Mouse (Mus musculus): Measurements from ENCODE around the gene Zfp740. TPM values are rescaled to one million over a fixed set of nuclear protein-coding genes. Genes with fewer than 3 reads are reported as not detected.
"Not testable (repeated sequence)": the region's sequence is repeated elsewhere in the genome, so short reads cannot be mapped to it uniquely, and the experiment has no call there.

The Zfp740 gene
- total and polyA plus RNA-seq, 3 experiments = 32.1 to 46.1 (median 37.4) TPM

DNA sequence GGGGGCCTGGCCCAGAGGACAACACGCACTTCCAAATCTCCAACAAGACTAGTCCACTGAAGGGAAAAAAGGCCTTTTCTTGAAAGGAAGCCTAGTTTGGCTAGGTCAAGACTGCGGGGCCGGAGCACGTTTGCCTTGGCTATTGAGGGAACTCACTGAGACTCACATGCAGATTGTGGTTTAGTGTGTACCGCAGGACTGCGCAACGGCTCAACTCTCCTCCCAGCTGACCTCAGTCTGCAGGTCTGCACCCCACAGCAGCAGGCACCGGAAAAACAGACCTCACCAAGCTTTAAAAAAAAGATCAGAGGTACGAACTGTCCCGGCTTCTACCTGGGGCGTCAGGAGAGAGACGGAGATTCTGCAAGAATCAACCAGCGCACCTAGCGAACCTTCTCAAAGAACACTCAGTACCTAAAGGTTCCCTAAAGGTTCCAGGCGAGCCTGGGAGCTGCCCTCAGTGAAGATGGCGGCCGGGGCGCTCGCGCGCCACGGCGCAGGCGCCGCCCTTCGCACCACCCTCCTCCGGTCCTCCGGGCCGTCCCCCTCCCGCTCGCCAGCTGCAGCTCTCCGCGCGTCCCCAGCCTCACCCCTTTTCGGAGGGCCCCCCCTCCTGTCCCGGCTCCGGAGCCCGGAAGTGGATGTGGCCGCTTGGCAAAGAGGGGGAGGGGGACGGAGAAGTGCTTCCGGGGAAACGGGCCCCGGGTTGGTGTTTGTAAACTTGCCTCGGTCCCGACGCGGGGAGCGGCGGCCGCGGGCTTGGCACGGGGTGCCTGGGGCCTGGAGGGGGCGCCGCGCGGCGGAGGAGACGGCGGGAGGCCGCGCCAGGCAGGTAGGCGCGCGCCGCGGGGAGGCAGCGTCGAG lies at the start of gene Zfp740 (continued):
- peak; percentile 33; the same call in 1 of the 2 replicates for TF ChIP-seq ZMIZ1 (IDR thresholded peaks at IDR 0.05; ENCODE audit: low read depth, low read length)

DNA sequence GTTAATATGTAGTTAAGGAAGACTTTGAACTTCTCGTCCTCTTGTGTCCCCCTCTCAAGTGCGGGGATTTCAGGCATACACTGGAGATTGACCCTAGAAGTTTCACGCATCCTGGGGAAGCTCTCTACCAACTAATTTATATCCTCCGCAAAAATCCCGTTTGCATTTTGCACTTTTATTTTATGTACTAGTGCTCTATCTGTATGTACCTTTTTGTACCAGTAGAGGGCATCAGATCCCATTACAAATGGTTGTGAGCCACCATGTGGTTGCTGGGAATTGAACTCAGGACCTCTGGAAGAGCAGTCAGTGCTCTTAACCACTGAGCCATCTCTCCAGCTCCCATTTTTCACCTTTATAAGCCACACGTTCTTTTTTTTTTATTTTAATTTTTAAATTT lies 48.0 kb upstream of the Zfp740 start:
- H3K79me2 ChIP-seq (replicated peaks; ENCODE audit: control insufficient read depth, extremely low read depth, insufficient read depth, poor library complexity, severe bottlenecking); H3K9me3 ChIP-seq (replicated peaks; ENCODE audit: low read length); DNase-seq (ENCODE audit: extremely low read depth); H3K27ac ChIP-seq (ENCODE audit: insufficient read depth, low read depth); H3K4me2 ChIP-seq (ENCODE audit: insufficient read depth, low read depth, poor library complexity, severe bottlenecking); H3K4me3 ChIP-seq (replicated peaks in 1 of 3; ENCODE audit: low read depth in 2 of 3, low read length in 2 of 3, poor library complexity in 1 of 3); H3K9ac ChIP-seq (ENCODE audit: insufficient read depth, low read depth); dilution Hi-C loops (cut with MboI; ENCODE audit: extremely low pct_ligation_motif_present, extremely low pct_unique_long_range_greater_than_20kb, low sequenced_read_pairs); H3K27me3 ChIP-seq (replicated peaks); in situ Hi-C loops (cut with MboI; ENCODE audit: low pct_ligation_motif_present, low pct_unique_long_range_greater_than_20kb, low sequenced_read_pairs): not testable (repeated sequence)
- H3K36me3 ChIP-seq (replicated peaks in 1 of 2; ENCODE audit: control insufficient read depth in 1 of 2, insufficient read depth in 1 of 2, low read length in 1 of 2) = peaks cover 3 to 44% of the 10 kb centered on the region in 2 experiments
- TF ChIP-seq CTCF (conservative IDR thresholded peaks at IDR 0.05 in 1 of 2, IDR thresholded peaks at IDR 0.05 in 1 of 2; ENCODE audit: low read depth in 2 of 2, low read length in 2 of 2) = peak; percentile 22 to 40; a peak in 3 of 4 replicates
- H3K4me1 ChIP-seq (ENCODE audit: control insufficient read depth in 1 of 2, insufficient read depth in 2 of 2) = peaks cover 12 to 13% of the 10 kb centered on the region in 2 experiments

DNA sequence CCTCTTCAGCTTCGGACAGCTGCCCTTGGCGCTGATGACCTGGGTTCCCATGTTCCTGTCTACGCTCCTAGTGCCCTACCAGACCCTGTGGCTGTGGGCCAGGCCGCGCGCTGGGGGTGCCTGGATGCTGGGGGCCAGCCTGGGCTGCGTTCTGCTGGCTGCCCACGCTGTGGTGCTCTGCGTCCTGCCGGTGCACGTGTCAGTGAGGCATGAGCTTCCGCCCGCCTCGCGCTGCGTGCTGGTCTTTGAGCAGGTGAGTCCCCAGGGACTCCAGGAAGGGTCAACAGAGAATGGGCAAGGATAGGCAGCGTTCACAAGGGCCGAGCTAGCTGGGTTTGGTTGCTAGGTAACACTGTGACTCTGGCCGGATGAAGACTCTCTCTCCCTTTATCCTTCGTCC lies 46.2 kb upstream of the Zfp740 start:
- dilution Hi-C loops (cut with MboI; ENCODE audit: extremely low pct_ligation_motif_present, extremely low pct_unique_long_range_greater_than_20kb, low sequenced_read_pairs) = no loop called here
- Histone ChIP-seq H3K27ac (ENCODE audit: insufficient read depth, low read depth) (no peak overlapping the region), H3K9me3 (replicated peaks; ENCODE audit: low read length) (no peaks in the 10 kb centered on the region), H3K4me1 (ENCODE audit: control insufficient read depth in 1 of 2, insufficient read depth in 2 of 2) (peaks cover 0 to 5% of the 10 kb centered on the region in 2 experiments; a peak in 2 of 4 replicates), H3K4me2 (ENCODE audit: insufficient read depth, low read depth, poor library complexity, severe bottlenecking) (no peak overlapping the region), H3K36me3 (replicated peaks in 1 of 2; ENCODE audit: control insufficient read depth in 1 of 2, insufficient read depth in 1 of 2, low read length in 1 of 2) (peaks cover 3 to 60% of the 10 kb centered on the region in 2 experiments), H3K27me3 (replicated peaks) (no peaks in the 10 kb centered on the region), H3K4me3 (replicated peaks in 1 of 3; ENCODE audit: low read depth in 2 of 3, low read length in 2 of 3, poor library complexity in 1 of 3) (no peak overlapping the region), H3K79me2 (replicated peaks; ENCODE audit: control insufficient read depth, extremely low read depth, insufficient read depth, poor library complexity, severe bottlenecking) (no peaks in the 10 kb centered on the region), H3K9ac (ENCODE audit: insufficient read depth, low read depth) (no peak overlapping the region)
- no peak for DNase-seq (ENCODE audit: extremely low read depth)
- TF ChIP-seq RCOR1 (conservative IDR thresholded peaks at IDR 0.05; ENCODE audit: low read depth, low read length) = no peak
- TF ChIP-seq KAT2A (IDR thresholded peaks at IDR 0.05; ENCODE audit: insufficient replicate concordance, low read length) = no peak
- no peak for TF ChIP-seq CHD1 (IDR thresholded peaks at IDR 0.05; ENCODE audit: low read depth, low read length)
- no peak for TF ChIP-seq MAFK (IDR thresholded peaks at IDR 0.05; ENCODE audit: insufficient replicate concordance, low read length)
- TF ChIP-seq USF1 (IDR thresholded peaks at IDR 0.05; ENCODE audit: low read depth, low read length) = no peak
- no peak for TF ChIP-seq TCF12 (IDR thresholded peaks at IDR 0.05; ENCODE audit: low read depth, low read length)
- no peak for TF ChIP-seq RAD21 (IDR thresholded peaks at IDR 0.05; ENCODE audit: low read depth, low read length)
- TF ChIP-seq SMC3 (IDR thresholded peaks at IDR 0.05; ENCODE audit: low read depth, low read length) = no peak
- TF ChIP-seq ZC3H11A (IDR thresholded peaks at IDR 0.05; ENCODE audit: low read depth, low read length) = no peak
- no peak for TF ChIP-seq E2F4 (IDR thresholded peaks at IDR 0.05; ENCODE audit: insufficient replicate concordance, low read depth, low read length)
- no peak for TF ChIP-seq USF2 (conservative IDR thresholded peaks at IDR 0.05; ENCODE audit: low read depth, low read length)
- no peak for TF ChIP-seq BHLHE40 (IDR thresholded peaks at IDR 0.05; ENCODE audit: low read depth, low read length)
- no peak for TF ChIP-seq ETS1 (conservative IDR thresholded peaks at IDR 0.05; ENCODE audit: low read depth, low read length)
- no peak for TF ChIP-seq MEF2A (IDR thresholded peaks at IDR 0.05; ENCODE audit: borderline replicate concordance, low read depth, low read length)
- TF ChIP-seq IRF4 (IDR thresholded peaks at IDR 0.05; ENCODE audit: low read depth, low read length) = no peak
- TF ChIP-seq NELFE (IDR thresholded peaks at IDR 0.05; ENCODE audit: low read depth, low read length) = no peak
- no peak for TF ChIP-seq MYC (IDR thresholded peaks at IDR 0.05; ENCODE audit: low read depth, low read length)
- TF ChIP-seq CHD2 (IDR thresholded peaks at IDR 0.05; ENCODE audit: low read length) = no peak
- no peak for TF ChIP-seq ZMIZ1 (IDR thresholded peaks at IDR 0.05; ENCODE audit: low read depth, low read length)
- TF ChIP-seq JUND (conservative IDR thresholded peaks at IDR 0.05; ENCODE audit: low read depth, low read length) = no peak
- in situ Hi-C loops (cut with MboI; ENCODE audit: low pct_ligation_motif_present, low pct_unique_long_range_greater_than_20kb, low sequenced_read_pairs) = no loop called here

Measured in CH12.LX (cell line).